Mouse (Mus musculus) cerebellum, adult 9-11 months (tissue): Measurements from ENCODE around the gene Entpd1.

ENCODE experiments used
- DNase-seq: peaks from one replicate; pipeline ENCODE4 v3.0.0; 2022

Entpd1 gene

DNA sequence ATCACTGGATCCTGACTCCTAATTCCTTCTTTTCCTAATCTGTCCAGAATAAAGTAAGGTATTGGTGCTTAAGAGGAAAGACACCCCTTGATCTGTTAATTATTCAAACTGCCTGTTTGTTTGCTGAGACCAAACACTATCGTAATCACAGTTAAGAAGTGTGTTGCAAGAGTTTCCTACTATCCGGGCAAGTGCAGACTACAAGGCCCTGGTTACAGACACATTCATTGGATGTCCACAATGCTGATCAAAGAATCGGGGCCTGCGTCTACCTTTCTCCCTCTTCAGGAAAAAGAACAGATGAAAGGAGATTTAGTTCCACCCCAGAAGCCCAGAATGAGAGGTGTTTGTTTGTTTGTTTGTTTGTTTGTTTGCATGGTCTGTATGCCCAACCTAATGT, 116.0 kb downstream of the Entpd1 start:
- no peak for DNase-seq

DNA sequence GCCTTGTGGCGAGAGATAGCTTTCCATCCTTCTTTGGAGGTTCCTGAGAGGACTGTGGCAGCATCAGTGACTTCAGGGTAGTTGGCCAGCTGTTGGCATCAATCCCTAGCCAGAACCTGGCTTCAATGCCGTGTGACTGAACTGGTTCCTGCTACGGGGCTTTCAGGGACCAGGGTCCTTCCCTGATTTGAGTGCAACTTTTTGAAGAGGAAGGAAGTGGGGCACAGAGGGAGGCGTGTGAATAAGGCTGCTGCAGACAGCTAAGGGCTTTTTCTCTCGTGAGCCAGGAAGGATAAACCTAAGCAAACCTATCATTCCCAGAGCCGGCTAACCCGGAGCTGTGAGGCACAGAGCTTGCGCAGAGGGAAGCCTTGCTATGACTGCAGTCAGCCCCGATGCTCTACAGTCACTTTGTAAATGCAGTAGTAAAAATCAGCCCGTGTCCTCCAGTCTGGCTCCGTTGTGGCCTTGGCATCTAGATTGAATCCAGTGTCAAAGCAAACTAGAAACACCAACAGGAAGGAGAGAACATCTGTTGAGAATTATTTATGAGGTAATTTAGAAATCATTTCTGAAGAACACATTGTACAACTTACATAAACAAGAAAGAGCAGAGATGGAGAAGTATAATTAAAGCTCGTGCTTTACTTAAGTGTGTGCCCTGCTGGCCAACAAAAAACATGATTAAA, 116.7 kb downstream of the Entpd1 start:
- no peak for DNase-seq

DNA sequence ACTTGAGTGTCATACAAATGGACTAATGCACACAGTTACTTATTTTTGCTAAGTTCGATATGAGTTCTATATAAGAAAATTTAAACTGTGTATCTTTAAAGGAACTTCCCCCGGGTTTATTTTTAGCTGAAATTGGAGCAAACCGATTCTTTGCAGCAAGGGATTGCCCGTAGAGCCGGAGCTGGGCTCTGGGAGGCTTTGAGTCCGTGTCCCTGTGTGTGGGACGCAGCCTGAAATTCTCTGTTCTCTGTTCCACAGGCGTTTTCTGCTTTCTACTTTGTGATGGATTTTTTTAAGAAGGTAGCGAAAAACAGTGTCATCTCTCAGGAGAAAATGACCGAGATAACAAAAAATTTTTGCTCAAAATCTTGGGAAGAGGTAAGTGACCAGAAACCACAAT, 121.2 kb downstream of the Entpd1 start:
- DNase-seq: no peak

DNA sequence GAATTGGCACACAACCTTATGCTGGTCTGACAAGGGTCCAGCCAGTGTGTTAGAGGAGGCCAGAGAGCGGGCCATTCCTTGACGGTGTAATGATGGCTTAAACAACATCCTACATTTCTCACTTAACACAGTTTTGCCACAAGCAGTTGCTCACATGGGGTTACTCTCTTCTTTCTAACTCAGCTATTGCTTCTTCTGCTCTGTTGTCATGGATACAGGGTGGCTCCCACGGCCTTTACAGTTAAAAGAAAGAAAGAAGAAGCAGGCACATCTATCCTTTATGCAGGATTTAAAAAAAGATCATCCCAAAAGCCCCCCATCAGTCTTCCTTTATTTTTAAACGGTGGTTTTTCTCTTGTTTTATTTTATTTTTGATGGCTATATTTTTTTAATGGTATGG, 121.7 kb downstream of the Entpd1 start:
- no peak for DNase-seq

DNA sequence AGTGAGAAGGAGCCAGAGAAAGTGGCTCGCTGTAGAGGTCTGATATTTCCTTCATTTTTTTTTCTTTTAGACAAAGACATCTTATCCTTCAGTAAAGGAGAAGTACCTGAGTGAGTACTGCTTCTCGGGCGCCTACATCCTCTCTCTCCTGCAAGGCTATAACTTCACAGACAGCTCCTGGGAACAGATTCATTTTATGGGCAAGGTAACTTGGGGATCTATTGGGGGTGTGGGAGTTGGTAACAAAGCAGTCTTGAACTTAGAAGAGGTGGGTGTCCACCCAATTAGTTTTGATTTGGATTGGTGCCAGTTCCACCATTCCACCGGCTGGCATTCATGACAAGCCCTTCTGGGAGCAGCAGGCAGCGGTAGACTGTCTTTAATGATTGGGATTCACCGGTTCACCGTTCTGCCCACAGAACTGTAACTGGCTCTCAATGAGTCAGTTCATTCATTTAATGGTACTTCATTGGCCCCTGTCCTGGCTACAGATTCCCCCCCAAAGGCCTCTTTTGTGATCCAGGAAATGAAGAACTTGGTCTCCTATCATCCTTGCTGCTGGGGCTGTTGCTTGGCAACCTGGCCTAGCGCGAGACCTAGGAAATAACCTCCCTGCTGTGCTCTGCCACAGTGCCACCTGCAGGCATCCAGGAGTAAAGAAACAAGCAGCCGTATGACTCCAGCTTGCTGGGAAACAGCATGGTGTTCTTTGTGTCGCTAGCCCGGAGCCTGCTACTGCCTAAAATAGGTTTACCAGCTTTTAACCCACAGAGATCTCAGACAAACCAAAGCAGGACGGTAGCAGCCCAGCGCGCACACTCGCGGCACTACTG, 124.7 kb downstream of the Entpd1 start:
- peak; percentile 56 for DNase-seq

DNA sequence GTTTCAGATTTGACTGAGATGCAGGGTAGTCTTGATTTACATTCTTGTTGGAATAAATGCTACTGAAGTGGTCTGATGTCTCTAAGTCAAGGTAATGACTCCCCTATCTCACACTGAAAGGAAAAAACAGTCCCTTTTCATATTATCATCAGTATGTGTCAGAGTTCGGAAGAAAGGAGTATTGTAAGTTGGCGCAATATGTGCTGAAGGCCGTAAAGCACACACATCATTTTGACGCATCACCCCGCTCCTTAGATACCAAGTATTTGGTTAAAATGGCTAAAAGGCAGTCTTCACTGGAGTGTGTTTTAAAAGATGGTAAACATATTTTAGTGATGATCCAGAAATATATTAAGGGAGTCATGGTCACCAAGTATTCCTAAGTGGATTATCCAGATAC, 125.4 kb downstream of the Entpd1 start:
- no peak for DNase-seq

DNA sequence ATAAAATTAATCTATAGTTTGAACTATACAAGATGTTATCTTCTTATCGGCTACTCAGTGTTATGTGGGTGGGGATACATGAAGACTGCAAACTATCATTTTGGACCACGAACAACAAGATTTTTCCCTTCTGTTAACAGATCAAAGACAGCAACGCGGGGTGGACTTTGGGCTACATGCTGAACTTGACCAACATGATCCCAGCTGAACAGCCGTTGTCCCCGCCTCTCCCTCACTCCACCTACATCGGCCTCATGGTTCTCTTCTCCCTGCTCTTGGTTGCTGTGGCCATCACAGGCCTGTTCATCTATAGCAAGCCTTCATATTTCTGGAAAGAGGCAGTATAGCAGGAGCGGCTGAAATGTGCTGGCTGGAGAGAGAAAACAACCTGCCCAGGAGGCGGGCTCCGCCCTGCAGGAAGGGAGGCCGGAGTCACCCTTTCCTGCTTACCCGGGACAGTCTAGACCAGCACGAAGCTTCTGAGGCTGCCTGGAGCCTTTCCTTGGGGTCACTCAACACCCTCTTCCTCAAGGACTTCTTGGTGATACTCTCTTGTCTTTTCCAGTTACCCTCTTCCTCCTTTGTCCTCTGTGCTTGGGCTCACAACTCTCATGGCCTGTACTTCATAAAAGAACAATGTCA, 126.6 kb downstream of the Entpd1 start:
- DNase-seq: no peak

DNA sequence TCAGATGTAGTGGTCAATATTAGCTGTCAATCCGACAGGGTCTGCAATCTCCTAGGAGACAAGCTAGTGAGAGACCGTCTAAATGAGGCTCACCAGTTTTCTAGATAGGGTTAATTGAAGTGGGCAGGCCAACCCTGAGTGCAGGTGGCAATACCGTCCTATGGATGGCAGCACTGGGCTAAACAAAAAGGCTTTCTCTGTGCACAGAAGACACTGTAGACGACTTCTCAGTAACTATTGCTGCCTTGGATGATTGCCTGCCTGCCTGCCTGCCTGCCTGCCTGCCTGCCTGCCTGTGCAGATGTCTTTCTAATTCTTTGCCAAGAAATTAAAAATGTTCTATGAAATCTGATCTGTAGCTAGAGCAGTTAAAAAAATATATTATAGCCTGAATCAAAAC, 134.4 kb downstream of the Entpd1 start:
- no peak for DNase-seq

DNA sequence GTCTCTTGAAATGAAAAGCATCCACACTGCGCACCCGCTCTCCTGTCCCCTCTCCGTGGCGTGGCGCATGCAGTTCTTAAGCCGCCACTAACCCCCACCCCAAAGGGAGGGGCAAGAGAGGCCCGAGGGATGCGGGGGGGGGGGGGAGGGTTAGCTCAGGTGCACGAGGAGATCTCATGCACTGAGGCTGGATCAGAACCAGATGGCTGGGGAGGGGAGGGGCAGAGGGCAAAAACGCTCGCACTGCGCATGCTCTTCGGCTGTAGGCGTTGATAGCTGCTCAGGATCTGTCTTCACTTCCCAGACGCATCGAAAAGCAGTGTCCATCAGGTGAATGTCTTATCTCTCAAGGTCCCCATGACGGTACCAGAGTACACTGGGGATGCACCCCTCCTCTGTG, 136.4 kb downstream of the Entpd1 start, which contains the start of gene Cc2d2b:
Gene Cc2d2b (plus strand): TSS at position 195 of the 400 bp plus-strand sequence.
- no peak for DNase-seq

DNA sequence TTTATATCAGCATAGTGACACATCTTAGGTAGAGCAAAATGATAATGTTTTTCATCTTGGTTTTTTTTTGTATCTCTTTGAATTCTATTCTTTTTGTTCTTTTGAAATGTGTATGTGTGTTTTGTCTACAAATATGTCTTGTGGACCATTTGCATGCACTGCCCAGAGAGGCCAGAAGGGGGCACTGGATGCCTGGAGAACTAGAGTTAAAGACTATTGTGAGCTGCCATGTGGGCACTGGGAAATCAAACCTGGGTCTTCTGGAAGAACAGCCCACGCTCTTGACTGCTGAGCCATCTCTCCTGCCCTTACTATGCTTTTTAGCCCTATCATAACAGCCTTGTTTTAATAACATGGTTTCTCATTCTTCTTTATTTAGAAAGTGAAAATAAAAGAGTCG, 142.1 kb downstream of the Entpd1 start:
- no peak for DNase-seq

DNA sequence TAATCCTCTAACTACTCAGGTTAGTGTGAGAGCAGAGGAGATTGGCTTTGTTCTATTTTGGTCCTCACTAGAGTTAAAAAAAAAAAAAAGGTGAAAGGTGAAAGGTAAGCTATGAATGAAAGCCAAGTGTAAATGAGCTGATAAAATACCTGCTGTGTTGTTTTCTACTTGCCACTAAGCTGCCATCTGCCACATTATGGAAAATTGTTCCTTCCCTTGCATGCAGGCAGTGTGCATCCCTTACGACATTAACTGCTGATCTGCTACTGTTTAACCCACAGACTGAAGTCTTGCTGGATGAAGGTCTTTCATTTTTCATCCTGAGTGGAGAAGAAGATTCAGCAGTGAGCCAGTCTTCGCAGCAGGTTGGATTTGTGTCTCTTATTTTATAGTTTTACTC, 147.9 kb downstream of the Entpd1 start:
- DNase-seq: no peak

DNA sequence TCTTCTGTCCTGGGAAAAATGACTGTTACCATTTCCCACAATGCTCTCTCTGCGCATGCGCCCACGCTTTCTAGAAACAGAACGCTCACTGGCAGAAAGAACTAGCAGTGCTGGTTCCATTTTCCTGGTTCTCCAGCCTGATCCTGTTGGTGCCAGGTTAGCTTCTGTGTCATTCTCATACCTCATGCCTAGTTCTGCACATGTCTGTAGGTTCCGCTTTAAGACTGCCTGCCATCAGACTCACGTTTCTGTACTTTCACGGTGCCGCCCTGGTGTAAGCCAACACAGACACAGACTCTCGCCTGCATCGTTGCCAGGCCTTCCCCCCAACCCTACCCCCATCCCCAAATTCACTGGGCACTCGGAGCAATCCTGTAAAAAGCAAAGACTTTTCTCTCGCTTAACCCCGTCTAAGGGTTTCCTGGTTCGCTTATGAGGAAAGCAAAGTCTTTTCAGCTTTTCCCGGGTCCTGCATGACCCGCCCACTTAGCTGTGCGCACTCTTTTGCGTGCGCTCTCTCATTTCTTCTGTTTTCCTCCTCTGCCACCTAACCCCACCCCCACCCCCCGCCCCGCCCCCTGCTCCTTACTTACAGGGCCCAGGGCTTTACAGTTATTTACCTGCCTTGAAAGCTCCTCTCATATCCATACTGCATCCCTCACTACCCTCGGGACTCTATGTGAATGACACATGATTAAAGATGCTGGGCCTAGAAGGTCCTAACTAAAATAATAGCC, 150.0 kb downstream of the Entpd1 start:
- DNase-seq: no peak

DNA sequence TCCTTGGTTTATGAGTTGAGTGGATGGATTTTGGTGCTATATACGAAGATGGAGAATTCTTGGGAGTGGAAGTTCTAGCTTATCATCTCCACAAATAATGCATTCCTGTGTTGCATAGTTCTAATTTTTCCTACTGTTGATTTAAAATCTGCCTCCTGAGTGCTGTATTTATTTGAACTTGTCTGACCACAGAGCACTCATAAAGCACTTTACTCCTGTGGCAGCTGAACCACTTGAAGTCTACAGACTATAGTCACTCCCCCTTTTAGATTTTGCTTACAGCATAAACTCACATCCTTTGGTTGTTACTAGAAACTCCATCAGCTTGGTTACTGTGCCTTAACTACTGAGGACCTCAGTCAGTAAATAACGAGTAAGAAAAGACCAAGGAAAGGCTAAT, 155.0 kb downstream of the Entpd1 start:
- no peak for DNase-seq

DNA sequence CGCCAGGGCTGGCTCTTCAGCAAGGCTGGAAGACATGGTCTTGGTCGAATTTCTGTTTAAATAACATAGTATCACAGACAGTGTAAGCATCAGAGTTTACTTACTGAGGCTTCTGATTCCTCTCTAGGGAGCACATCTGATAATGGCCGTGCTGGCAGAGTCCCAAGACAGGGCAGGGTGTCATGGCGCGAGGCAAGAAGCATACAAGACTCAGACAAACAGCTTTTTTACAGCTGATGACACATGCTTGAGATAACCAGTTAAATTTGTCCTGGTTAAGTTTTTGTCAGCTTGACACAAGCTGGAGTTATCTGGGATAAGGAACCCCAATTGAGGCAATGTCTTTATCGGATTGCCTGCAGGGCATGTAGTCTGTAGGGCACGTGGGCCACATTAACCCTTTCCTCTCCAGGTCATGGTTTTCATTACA, 157.2 kb downstream of the Entpd1 start:
- DNase-seq: no peak

DNA sequence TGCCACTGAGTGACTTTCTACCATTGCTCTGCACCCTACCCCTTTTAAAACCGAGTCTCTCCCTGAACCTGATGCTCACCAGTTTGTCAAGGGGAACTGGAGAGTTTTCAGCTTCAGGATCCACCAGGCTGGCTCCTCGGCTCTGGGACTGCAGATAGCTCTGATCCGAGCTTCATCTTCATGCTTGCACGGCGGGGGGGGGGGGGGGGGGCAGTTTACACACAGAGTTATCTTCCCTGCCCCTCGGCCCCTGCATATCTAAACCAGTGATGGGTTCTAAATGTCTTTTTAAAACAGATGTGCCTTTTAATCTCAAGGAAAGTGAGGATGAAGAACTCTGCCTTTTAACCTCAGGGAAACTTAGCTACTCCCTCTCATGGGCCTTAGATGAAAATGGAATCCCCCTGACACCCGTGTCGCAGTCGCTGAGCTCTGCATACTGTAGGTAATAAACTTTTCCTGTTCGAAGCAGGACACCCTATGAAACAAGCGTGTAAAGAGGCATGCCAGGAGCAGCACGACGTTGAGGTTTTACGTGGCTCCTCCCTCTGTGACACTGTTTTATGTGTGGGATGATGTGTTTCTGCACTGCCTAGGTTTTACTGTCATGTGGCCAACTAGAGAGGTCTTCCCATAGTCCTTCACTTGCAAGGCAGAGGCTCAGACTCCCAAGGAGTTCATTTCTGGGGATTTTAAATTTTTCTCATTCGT, 176.0 kb downstream of the Entpd1 start:
- no peak for DNase-seq

DNA sequence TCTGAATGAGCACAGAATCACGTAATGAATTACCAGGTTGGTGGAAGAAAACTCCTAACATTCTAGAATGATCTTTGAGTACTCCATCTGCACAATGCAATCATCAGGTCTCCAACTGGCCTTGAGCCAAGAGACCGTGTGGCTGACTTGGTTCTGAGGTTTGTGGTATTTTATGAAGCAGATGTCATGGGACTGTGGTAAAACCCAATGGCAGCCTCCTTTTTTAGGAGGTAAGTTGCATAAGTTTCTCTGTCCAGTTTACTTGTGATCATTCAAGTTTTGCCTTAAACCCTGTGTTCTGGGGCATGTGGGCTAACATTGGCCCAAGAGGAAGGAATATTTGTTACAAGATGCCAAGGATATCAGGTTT, 176.5 kb downstream of the Entpd1 start:
- DNase-seq: no peak
